Mouse (Mus musculus) natural killer cell, adult 2 months (primary cell): Measurements from ENCODE around the gene Gnb1.
"Not testable (repeated sequence)": the region's sequence is repeated elsewhere in the genome, so short reads cannot be mapped to it uniquely, and the experiment has no call there.

Source experiments
- DNase-seq, 2 experiments: peaks; one replicate each; pipeline ENCODE4 v3.0.0; 2022; ENCODE audit warnings: low spot score in 2 of 2

Gnb1 gene

GRCm38 (mm10) chr4:155490990-155491504 is at the start of gene Gnb1:
Gene Gnb1, plus strand, starts transcription at chr4:155491361.
- peak; percentile 92 to 95 for DNase-seq

DNA sequence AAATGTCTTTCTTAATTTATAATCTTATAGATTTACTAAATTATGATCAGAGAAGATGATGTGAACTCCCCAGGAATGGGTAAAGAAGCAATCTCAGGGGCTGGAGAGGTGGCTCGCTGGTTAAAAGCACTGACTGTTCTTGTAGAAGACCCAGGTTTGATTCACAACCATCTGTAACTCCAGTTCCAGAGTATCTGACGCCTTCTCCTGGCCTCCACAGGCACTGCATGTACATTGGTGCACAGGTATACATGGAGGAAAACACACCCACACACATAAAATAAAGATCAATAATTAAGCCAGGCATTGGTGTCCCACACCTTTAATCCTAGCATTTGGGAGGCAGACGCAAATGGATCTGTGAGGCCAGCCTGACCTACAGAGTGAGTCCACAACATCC is 48.4 kb upstream of the Gnb1 start:
- DNase-seq, result no peak

- no peak for DNase-seq
Measured at GRCm38 (mm10) chr4:155451597-155451996, 39.6 kb upstream of the Gnb1 start.

DNA sequence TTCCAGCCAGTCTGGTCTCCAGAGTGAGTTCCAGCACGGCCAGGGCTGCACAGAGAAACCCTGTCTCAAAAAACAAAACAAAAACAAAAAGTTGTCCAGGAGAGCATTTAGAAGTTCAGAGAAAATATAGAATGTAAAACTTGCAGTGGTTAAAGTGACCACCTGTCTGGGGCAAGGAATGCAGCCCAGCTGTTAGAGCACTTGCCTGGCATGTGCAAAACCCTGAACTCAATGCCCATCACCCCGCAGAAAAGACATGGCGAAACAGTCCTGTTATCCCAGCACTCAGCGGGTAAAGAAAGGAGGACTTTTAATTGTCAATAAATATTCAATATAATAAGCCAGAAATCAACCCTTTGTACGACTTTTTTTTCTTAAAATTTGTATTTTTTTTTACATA is 32.6 kb upstream of the Gnb1 start:
- DNase-seq, result no peak

DNA sequence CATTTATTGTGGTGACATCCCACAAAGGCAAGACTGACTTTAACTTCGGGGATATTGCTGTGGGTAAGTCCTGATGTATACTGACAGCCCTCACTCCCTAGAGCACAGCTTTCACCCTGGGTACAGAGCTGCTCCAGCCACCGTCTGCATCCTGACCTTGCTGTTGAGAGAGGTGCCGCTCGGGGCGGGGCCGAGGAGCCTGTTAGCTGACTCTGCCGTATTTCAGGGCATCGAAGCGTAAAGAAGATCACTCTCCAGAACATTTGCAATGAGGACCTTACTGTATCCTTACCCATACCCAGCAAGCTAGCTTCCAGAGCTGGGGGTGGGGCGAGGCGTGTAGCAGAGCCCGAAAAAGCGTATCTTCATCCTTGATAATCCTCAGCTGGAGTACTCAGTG is 28.1 kb upstream of the Gnb1 start:
- no peak for DNase-seq

GRCm38 (mm10) chr4:155463611-155464010 is 27.6 kb upstream of the Gnb1 start:
- no peak for DNase-seq

DNA sequence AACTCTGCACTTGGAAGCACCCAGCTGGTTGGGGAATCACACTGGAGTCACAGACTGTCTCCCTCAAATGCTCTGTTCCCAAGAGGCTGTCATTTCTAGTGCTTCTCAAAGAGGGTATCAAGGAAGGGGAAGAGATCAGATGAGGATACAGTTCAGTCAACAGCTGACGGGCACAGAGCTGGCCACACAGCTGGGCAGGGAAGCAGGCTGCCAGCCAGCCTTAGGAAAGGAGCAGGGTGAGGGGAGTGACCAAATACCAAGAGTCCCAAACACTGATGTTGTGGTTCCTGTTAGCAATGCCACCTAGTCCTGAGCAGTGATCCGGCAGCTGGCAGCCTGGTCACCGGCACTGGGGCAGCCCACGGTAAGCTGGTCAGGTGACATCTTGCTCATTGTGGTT is 27.1 kb upstream of the Gnb1 start:
- no peak for DNase-seq

DNA sequence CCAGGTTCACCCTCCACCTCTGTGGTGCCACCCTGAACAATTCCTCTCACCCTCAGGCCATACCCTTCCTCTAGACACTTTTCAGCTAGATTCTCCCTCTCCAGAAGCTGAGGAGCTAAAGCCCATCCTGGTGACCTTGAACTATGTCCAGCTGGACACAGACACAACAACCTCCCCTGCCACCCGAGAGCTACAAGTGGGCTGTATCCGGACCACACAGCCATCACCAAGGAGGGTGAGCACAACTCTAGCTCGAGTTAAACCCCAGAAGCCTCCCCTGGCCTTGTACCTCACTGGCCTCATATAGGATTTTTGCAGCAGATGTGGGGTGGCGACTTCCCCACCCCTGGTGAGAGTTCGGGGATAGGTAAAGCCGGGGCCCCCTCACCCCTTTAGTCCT is 25.6 kb upstream of the Gnb1 start:
- no peak for DNase-seq

- DNase-seq, result no peak
Measured at GRCm38 (mm10) chr4:155466080-155466479, 25.1 kb upstream of the Gnb1 start.

DNA sequence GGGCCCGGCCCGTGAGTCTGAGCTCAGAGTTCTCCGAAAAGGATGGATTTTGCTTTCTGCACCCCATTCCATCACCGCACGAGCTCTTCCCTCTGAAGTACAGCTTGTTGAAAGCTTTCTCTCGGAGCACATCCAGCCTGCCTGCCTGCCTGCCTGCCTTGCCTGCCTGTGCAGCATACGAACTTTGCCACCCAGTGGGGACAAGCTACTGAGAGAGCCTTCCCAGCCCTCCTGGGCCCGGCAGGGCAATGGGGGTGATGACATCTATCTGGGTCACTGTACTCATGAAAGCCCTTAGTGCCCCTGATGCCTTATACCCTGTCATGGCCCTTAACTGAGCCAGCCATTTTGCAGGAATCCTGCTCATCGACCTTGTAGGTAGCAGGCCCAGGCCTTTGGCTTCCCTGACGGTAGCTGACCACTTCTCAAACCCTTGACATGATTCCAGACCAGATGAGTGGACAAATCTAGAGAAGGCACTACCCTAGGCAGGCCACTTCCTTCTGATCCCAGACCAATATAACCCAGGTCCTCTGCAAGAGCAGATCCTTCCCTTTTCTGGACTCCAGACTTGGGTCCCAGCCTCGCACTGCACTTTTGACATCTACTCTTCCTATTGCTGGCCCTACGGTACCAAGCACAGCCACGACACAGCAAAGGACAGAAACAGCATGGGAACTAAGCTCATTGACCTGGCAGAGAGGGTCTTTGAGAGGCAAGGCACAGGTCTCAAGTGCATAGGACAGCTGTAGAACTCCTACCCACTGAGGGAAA is 23.7 kb upstream of the Gnb1 start:
- no peak for DNase-seq

DNA sequence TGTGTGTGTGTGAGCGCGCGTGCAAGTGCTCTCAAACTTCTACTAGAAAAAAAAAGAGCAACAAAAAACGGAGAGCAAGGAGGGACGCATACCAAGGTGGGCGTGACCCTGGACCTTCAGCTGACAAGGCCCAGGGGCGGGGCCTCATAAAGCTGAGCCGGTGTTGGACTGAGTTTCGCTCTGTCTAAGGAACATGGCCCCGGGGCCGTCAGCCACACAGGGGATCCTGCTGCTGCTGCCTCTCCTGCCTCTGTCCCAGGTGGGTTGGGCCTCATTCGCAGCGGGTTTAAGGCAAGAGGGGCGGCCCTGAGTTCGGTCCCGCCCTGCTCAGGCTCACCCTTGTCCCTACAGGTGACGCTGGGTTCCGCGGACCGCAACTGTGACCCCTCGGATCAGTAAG is 22.2 kb upstream of the Gnb1 start, which contains the start of gene Tmem52:
TSS of gene Tmem52 (plus strand) at position 163 of the 400 bp plus-strand sequence.
- peak in 1 of 2 experiments; percentile 28 for DNase-seq

- DNase-seq, result no peak
Measured at GRCm38 (mm10) chr4:155469590-155470262, 21.4 kb upstream of the Gnb1 start.

- no peak for DNase-seq
Measured at GRCm38 (mm10) chr4:155470263-155470953, 20.8 kb upstream of the Gnb1 start.

GRCm38 (mm10) chr4:155470997-155471396 is 20.2 kb upstream of the Gnb1 start:
- DNase-seq, result no peak

- DNase-seq, result no peak
Measured at GRCm38 (mm10) chr4:155471406-155471805, 19.8 kb upstream of the Gnb1 start.

- DNase-seq, result no peak
Measured at GRCm38 (mm10) chr4:155472716-155473290, 18.4 kb upstream of the Gnb1 start.

- DNase-seq, result no peak
Measured at GRCm38 (mm10) chr4:155473319-155473718, 17.8 kb upstream of the Gnb1 start.

- not testable (repeated sequence) for DNase-seq
Measured at GRCm38 (mm10) chr4:155473796-155474195, 17.4 kb upstream of the Gnb1 start.

GRCm38 (mm10) chr4:155481381-155482124 is 9.6 kb upstream of the Gnb1 start:
- DNase-seq, result peak; percentile 77 to 84

GRCm38 (mm10) chr4:155482125-155482480 is 9.1 kb upstream of the Gnb1 start:
- no peak for DNase-seq
